Mouse (Mus musculus): Measurements from ENCODE around the gene Rspo1. TPM values are rescaled to one million over a fixed set of nuclear protein-coding genes. Genes with fewer than 3 reads are reported as not detected.
A peak's percentile ranks its signal among the peaks of the same experiment; 100 is the strongest.

Rspo1 gene
- polyA plus RNA-seq, 1 experiment: not detected

DNA sequence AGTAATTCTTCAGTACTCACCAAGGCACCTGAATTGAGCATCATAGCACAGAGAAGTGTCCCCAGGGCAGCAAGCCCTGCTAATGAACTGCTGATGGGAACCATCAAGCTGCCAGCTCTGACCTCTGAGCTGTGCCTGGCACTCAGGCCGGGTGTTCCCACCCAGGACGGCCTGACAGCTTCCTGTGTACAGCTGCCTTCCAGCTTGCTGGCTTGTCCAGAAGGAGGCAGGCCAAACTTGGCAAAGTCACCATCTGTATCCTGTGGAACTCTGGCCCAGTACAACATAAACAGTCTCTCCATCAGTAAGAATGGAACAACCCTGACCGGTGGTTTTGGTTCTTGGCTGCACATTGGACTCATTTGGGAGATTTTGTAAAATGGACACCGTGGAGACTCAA lies 32.7 kb upstream of the Rspo1 start:
- no peak overlapping the region for H3K4me3 ChIP-seq (replicated peaks)
- H3K4me1 ChIP-seq: peaks cover 48% of the 10 kb centered on the region
- H3K27me3 ChIP-seq (replicated peaks): peaks cover 72% of the 10 kb centered on the region
- H3K9me3 ChIP-seq: peaks cover 5% of the 10 kb centered on the region; the same call in 1 of the 2 replicates
- no peaks in the 10 kb centered on the region for H3K36me3 ChIP-seq (replicated peaks; ENCODE audit: low read length)
- TF ChIP-seq FLI1 (IDR thresholded peaks at IDR 0.05; ENCODE audit: low read length) (no peak), GATA1 (IDR thresholded peaks at IDR 0.05; ENCODE audit: borderline replicate concordance, low read length) (no peak)

DNA sequence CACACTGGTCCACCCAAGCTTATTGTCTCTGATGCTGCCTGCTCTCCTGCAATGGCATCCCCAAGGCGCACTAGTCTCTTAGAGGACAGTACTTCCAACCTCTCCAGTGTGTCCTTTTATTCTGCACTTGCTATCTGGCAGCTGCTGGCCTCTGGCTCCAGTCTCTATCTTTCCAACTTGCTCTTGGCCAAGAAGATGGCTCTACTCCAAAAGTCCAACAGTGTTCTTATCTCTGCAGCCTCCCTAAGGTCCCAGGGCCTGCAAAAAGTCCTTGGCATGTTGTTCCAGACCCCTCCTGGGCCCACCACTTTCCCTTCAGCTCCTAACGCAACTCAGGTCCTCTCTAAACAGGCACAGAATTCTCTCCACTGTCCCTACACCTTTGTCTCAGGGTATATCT lies 28.9 kb upstream of the Rspo1 start:
- Histone ChIP-seq H3K4me1 (peaks cover 72% of the 10 kb centered on the region), H3K9me3 (peaks cover 5% of the 10 kb centered on the region; the same call in 1 of the 2 replicates), H3K27me3 (replicated peaks) (peaks cover 61% of the 10 kb centered on the region), H3K4me3 (replicated peaks) (no peak overlapping the region), H3K36me3 (replicated peaks; ENCODE audit: low read length) (no peaks in the 10 kb centered on the region)
- TF ChIP-seq GATA1 (IDR thresholded peaks at IDR 0.05; ENCODE audit: borderline replicate concordance, low read length): no peak

GRCm38 (mm10) chr4:124959062-124959461 lies 27.2 kb upstream of the Rspo1 start:
- Histone ChIP-seq H3K9me3 (peaks cover 8% of the 10 kb centered on the region), H3K36me3 (replicated peaks; ENCODE audit: low read length) (no peaks in the 10 kb centered on the region), H3K27me3 (replicated peaks) (peaks cover 53% of the 10 kb centered on the region), H3K4me3 (replicated peaks) (peak overlapping the region; percentile 8), H3K4me1 (peaks cover 70% of the 10 kb centered on the region)
- TF ChIP-seq FLI1 (IDR thresholded peaks at IDR 0.05; ENCODE audit: low read length) (no peak), GATA1 (IDR thresholded peaks at IDR 0.05; ENCODE audit: borderline replicate concordance, low read length) (no peak)

DNA sequence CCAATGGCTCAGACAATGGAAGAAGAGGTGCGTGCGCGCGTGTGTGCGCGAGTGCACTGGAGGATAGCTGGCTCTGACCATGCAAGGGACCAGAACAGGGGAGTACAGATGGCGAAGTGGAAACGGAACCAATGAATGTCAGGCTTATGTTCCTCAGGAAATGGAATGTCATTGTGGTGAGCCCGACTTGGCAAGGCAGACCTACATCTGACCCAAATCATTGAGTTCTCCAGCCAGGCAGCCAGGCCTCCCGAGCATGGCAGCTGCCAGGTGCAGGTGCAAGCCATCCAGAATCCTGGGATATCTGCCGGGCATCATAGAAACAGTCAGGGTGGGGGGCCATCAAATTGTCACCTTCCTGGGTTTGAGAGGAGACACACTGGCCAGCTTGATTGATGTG lies 25.3 kb upstream of the Rspo1 start:
- H3K9me3 ChIP-seq: peaks cover 8% of the 10 kb centered on the region
- no peak for TF ChIP-seq GATA1 (IDR thresholded peaks at IDR 0.05; ENCODE audit: borderline replicate concordance, low read length)
- TF ChIP-seq FLI1 (IDR thresholded peaks at IDR 0.05; ENCODE audit: low read length): no peak
- H3K27me3 ChIP-seq (replicated peaks): peaks cover 55% of the 10 kb centered on the region

DNA sequence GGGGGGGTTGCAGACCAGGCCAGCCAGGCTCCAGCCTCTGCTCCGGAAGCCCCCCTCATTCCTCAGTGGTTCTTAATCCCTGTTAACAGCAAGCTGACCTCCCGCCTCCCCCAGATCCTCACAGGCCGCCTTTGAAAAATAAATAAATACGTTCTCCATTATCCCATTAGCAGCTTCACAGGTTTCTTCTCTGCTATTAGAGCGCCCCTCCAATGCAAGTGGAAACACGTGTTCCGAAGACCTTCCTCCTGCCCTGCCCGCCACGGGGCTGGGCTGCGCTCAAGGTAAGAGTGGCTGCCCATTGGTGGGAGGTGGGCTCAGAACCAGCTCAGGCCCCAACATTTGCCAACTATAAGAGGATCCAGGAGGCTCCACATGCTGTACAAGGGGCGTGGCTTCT lies 23.7 kb upstream of the Rspo1 start:
- TF ChIP-seq FLI1 (IDR thresholded peaks at IDR 0.05; ENCODE audit: low read length) (no peak), GATA1 (IDR thresholded peaks at IDR 0.05; ENCODE audit: borderline replicate concordance, low read length) (no peak)
- peaks cover 8% of the 10 kb centered on the region for H3K9me3 ChIP-seq
- peaks cover 51% of the 10 kb centered on the region for H3K27me3 ChIP-seq (replicated peaks)
- H3K4me1 ChIP-seq: peaks cover 61% of the 10 kb centered on the region
- H3K4me3 ChIP-seq (replicated peaks): no peak overlapping the region
- no peaks in the 10 kb centered on the region for H3K36me3 ChIP-seq (replicated peaks; ENCODE audit: low read length)

More for the DNA sequence above, 25.3 kb upstream of the Rspo1 start:
- Histone ChIP-seq H3K4me3 (replicated peaks) (peak overlapping the region; percentile 62), H3K4me1 (peaks cover 69% of the 10 kb centered on the region), H3K36me3 (replicated peaks; ENCODE audit: low read length) (no peaks in the 10 kb centered on the region)

GRCm38 (mm10) chr4:124964912-124965599 lies 21.2 kb upstream of the Rspo1 start:
- Histone ChIP-seq H3K4me1 (peaks cover 47% of the 10 kb centered on the region), H3K4me3 (replicated peaks) (no peak overlapping the region), H3K27me3 (replicated peaks) (peaks cover 72% of the 10 kb centered on the region), H3K9me3 (peaks cover 8% of the 10 kb centered on the region), H3K36me3 (replicated peaks; ENCODE audit: low read length) (no peaks in the 10 kb centered on the region)
- TF ChIP-seq FLI1 (IDR thresholded peaks at IDR 0.05; ENCODE audit: low read length) (no peak), GATA1 (IDR thresholded peaks at IDR 0.05; ENCODE audit: borderline replicate concordance, low read length) (no peak)

GRCm38 (mm10) chr4:124968711-124969110 lies 17.5 kb upstream of the Rspo1 start:
- H3K4me1 ChIP-seq: peaks cover 11% of the 10 kb centered on the region
- H3K9me3 ChIP-seq: peaks cover 8% of the 10 kb centered on the region
- no peak for TF ChIP-seq GATA1 (IDR thresholded peaks at IDR 0.05; ENCODE audit: borderline replicate concordance, low read length)
- TF ChIP-seq FLI1 (IDR thresholded peaks at IDR 0.05; ENCODE audit: low read length): no peak
- no peaks in the 10 kb centered on the region for H3K36me3 ChIP-seq (replicated peaks; ENCODE audit: low read length)
- H3K27me3 ChIP-seq (replicated peaks): peaks cover 88% of the 10 kb centered on the region
- H3K4me3 ChIP-seq (replicated peaks): no peak overlapping the region

DNA sequence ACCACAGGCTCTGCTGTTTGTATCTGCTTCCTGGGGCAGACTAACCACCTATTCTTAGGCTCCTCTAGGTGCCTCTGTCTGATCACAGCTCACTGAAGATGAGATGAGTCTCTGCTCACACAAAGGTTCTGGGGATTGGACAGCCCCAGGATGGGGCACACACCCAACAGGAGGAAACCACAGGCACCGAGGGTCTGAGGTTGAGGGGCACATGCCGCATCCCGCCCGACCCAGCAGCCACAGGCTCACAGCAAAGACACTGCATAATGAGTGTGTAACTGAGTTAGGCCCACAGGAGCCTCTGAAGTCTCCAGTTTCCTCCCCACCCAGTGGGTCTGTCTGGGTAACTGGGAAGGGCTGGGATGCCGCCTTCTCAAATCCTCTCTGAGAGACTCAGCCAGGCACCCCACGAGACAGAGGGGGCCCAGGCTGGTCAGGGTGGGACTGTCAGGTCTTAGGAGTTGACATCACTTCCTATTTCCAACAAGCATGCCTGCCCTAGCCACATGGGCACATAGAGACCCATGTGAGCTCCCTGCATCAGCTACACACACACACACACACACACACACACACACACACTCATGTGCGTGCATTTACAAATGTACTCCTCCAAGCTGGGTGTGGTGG lies 16.9 kb upstream of the Rspo1 start:
- H3K36me3 ChIP-seq (replicated peaks; ENCODE audit: low read length): no peaks in the 10 kb centered on the region

GRCm38 (mm10) chr4:124970194-124970593 lies 16.0 kb upstream of the Rspo1 start:
- Histone ChIP-seq H3K27me3 (replicated peaks) (peaks cover 90% of the 10 kb centered on the region), H3K36me3 (replicated peaks; ENCODE audit: low read length) (no peaks in the 10 kb centered on the region), H3K9me3 (no peaks in the 10 kb centered on the region), H3K4me3 (replicated peaks) (no peak overlapping the region), H3K4me1 (peaks cover 11% of the 10 kb centered on the region)
- TF ChIP-seq FLI1 (IDR thresholded peaks at IDR 0.05; ENCODE audit: low read length) (no peak), GATA1 (IDR thresholded peaks at IDR 0.05; ENCODE audit: borderline replicate concordance, low read length) (no peak)

More for the DNA sequence above, 16.9 kb upstream of the Rspo1 start:
- TF ChIP-seq GATA1 (IDR thresholded peaks at IDR 0.05; ENCODE audit: borderline replicate concordance, low read length): no peak
- no peak for TF ChIP-seq FLI1 (IDR thresholded peaks at IDR 0.05; ENCODE audit: low read length)
- H3K27me3 ChIP-seq (replicated peaks): peaks cover 90% of the 10 kb centered on the region
- peaks cover 2% of the 10 kb centered on the region for H3K9me3 ChIP-seq
- H3K4me3 ChIP-seq (replicated peaks): no peak overlapping the region
- peaks cover 11% of the 10 kb centered on the region for H3K4me1 ChIP-seq

DNA sequence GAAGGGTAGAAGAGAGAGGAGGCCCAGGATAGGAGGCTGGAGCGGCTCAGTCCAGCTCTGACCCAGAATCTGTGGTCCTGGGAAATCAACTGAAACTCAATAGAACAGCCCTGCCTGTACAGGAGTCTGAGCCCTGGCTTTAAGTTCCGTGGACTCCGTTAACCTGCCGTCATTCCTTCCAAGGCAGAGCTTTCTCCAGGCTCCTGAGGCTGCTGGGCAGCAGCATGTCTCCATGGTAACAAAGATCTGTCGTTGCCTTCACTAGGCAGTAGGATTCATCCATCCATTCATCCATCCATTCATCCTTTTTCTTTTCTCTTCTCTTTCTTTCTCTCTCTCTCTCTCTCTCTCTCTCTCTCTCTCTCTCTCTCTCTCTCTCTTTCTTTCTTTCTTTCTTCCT lies 15.6 kb upstream of the Rspo1 start:
- Histone ChIP-seq H3K9me3 (no peaks in the 10 kb centered on the region), H3K36me3 (replicated peaks; ENCODE audit: low read length) (no peaks in the 10 kb centered on the region), H3K4me1 (peaks cover 11% of the 10 kb centered on the region), H3K27me3 (replicated peaks) (peaks cover 90% of the 10 kb centered on the region), H3K4me3 (replicated peaks) (no peak overlapping the region)
- TF ChIP-seq GATA1 (IDR thresholded peaks at IDR 0.05; ENCODE audit: borderline replicate concordance, low read length) (no peak), FLI1 (IDR thresholded peaks at IDR 0.05; ENCODE audit: low read length) (no peak)
